Mouse (Mus musculus) megakaryocyte, embryonic 14.5 days (primary cell): Measurements from ENCODE around the gene 4930562C15Rik.

ENCODE experiments used
- FLI1 ChIP-seq: IDR thresholded peaks from 2 replicates; pipeline ENCODE4 v1.6.1; 2012; ENCODE audit warnings: low read length, inconsistent platforms, mixed read lengths
- GATA1 ChIP-seq: IDR thresholded peaks from 3 replicates; pipeline ENCODE4 v1.6.1; 2012; ENCODE audit warnings: mixed read lengths, low read length, inconsistent platforms, borderline replicate concordance

- TF ChIP-seq GATA1 (no peak), FLI1 (no peak)
Observed at GRCm38 (mm10) chr16:4796631-4797030, 38.6 kb upstream of the 4930562C15Rik start.
